Mouse (Mus musculus) myocyte (in vitro differentiated cells): Measurements from ENCODE around the gene Mov10.

Source experiments
- CEBPB ChIP-seq: IDR thresholded peaks from 2 replicates; pipeline ENCODE4 v1.6.1; 2011; ENCODE audit warnings: mild to moderate bottlenecking, moderate library complexity; ENCODE audit not compliant: poor library complexity, insufficient read depth, severe bottlenecking
- E2F4 ChIP-seq: IDR thresholded peaks from one replicate; pipeline ENCODE4 v1.6.1; 2011; ENCODE audit warnings: mild to moderate bottlenecking, control low read depth, moderate library complexity; ENCODE audit not compliant: insufficient read depth
- MAX ChIP-seq: IDR thresholded peaks from one replicate; pipeline ENCODE4 v1.6.1; 2011; ENCODE audit warnings: low read depth, mild to moderate bottlenecking, control low read depth
- MYOG ChIP-seq, 3 experiments: IDR thresholded peaks; one replicate each; pipeline ENCODE4 v1.6.1; 2011; ENCODE audit warnings: control low read depth in 2 of 3, low read depth in 2 of 3, mild to moderate bottlenecking in 2 of 3; ENCODE audit not compliant: insufficient read length in 2 of 3, control insufficient read depth in 1 of 3, insufficient read depth in 1 of 3
- POLR2A ChIP-seq: IDR thresholded peaks from one replicate; pipeline ENCODE4 v1.6.1; 2011; ENCODE audit warnings: low read depth, mild to moderate bottlenecking, control low read depth, moderate library complexity; ENCODE audit not compliant: insufficient read length
- REST ChIP-seq: IDR thresholded peaks from one replicate; pipeline ENCODE4 v1.6.1; 2011; ENCODE audit warnings: mild to moderate bottlenecking, control low read depth, moderate library complexity; ENCODE audit not compliant: insufficient read depth, insufficient read length
- SRF ChIP-seq: IDR thresholded peaks from one replicate; pipeline ENCODE4 v1.6.1; 2011; ENCODE audit warnings: low read depth; ENCODE audit not compliant: control insufficient read depth, insufficient read length
- TCF12 ChIP-seq: IDR thresholded peaks from one replicate; pipeline ENCODE4 v1.6.1; 2011; ENCODE audit warnings: mild to moderate bottlenecking, control low read depth; ENCODE audit not compliant: poor library complexity, insufficient read depth, severe bottlenecking
- TCF3 ChIP-seq: IDR thresholded peaks from one replicate; pipeline ENCODE4 v1.6.1; 2011; ENCODE audit warnings: low read depth, control low read depth; ENCODE audit not compliant: insufficient read length
- USF1 ChIP-seq: IDR thresholded peaks from one replicate; pipeline ENCODE4 v1.6.1; 2011; ENCODE audit warnings: low read depth, mild to moderate bottlenecking, control low read depth, moderate library complexity

GRCm38 (mm10) chr3:104785284-104785683 lies 33.1 kb downstream of the Mov10 start:
- no peak for TF ChIP-seq POLR2A
- TF ChIP-seq SRF, result no peak
- no peak for TF ChIP-seq TCF3
- no peak for TF ChIP-seq USF1
- no peak for TF ChIP-seq CEBPB
- no peak for TF ChIP-seq TCF12
- no peak for TF ChIP-seq MAX
- no peak for TF ChIP-seq MYOG (IDR thresholded peaks at IDR 0.05; ENCODE audit: control insufficient read depth in 1 of 3, insufficient read depth in 1 of 3, insufficient read length in 2 of 3, low read depth in 2 of 3)
- TF ChIP-seq REST, result no peak
- no peak for TF ChIP-seq E2F4
